Mouse (Mus musculus) megakaryocyte, adult 5-6 weeks (primary cell): ENCODE results near the gene Olfr1368. TPM values are rescaled to one million over a fixed set of nuclear protein-coding genes. Genes with fewer than 3 reads are reported as not detected.
A peak's percentile ranks its signal among the peaks of the same experiment; 100 is the strongest.

Experiments
- ATAC-seq: 2 replicates; pipeline ENCODE4 v1.8.0; 2016; ENCODE audit warnings: mild to moderate bottlenecking, inconsistent platforms; ENCODE audit not compliant: poor library complexity, severe bottlenecking
- total RNA-seq, 2 experiments: library from RNA; stranded (forward) in 1 of 2; stranded (reverse) in 1 of 2; fragments of 153-499, 151-499 nt in 1 of 2; fragments of 221-1000, 200-1000 nt in 1 of 2; gene quantifications; 2 replicates each; pipeline versions ENCODE4 v1.2.3 to v1.2.4; 2015 to 2017

Olfr1368 gene
- not detected in 2 replicates for total RNA-seq (2015)
- total RNA-seq (2017) = not detected in 2 replicates

DNA sequence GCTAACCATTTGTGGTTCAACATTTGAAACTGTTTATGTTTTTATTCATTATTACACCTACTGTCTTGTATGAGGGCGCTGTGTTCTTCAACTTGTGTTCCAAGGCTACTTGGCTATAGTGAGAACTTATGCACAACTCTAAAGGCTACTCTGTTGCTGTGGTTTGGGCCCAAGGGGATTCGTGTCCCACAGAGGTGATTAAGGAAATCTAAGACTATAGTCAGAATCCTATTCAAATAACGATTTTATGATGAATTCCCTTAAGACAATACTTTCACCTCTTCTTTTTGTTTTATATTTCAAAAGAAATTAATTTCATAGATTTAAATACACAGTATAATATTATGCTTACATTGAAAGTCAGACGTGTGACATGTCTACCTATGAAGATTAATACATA lies at the start of gene Olfr1368:
Gene Olfr1368 (minus strand): TSS at position 101 of the 400 bp plus-strand sequence.
- no peak for ATAC-seq

DNA sequence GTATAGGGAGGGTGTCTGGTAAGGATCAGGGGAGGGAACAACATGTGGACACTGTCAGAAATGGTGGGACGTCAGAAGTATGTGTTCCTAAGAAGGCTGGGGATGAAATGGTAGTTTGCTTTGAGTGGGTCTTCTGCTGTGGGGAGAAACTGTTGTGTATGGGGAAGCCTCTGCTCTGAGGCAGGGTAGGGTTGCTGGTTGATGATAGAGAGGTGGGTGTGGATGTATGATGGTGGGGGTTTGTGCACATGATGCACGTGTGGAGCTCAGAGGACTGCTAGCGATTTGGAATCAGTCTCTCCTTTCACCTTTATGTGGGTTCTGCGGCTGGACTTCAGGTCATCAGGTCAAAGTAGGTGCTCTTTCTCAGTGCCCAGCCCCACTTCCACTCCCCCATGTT lies 39.9 kb upstream of the Olfr1368 start:
- no peak for ATAC-seq

GRCm38 (mm10) chr13:21183661-21184060 lies 38.0 kb upstream of the Olfr1368 start:
- no peak for ATAC-seq

GRCm38 (mm10) chr13:21183066-21183465 lies 37.4 kb upstream of the Olfr1368 start:
- no peak for ATAC-seq

GRCm38 (mm10) chr13:21181996-21182395 lies 36.3 kb upstream of the Olfr1368 start:
- no peak for ATAC-seq

- ATAC-seq = peak; percentile 51
These were observed 35.2 kb upstream of the Olfr1368 start for GRCm38 (mm10) chr13:21180551-21181530.

- ATAC-seq = peak; percentile 82
These were observed 34.3 kb upstream of the Olfr1368 start for GRCm38 (mm10) chr13:21179724-21180550.

GRCm38 (mm10) chr13:21179367-21179723 lies 33.7 kb upstream of the Olfr1368 start, which contains the start of gene Trim27:
Gene Trim27, plus strand, starts transcription at chr13:21179445.
- peak; percentile 68 for ATAC-seq

GRCm38 (mm10) chr13:21178364-21178763 lies 32.7 kb upstream of the Olfr1368 start:
- ATAC-seq = peak; percentile 22

DNA sequence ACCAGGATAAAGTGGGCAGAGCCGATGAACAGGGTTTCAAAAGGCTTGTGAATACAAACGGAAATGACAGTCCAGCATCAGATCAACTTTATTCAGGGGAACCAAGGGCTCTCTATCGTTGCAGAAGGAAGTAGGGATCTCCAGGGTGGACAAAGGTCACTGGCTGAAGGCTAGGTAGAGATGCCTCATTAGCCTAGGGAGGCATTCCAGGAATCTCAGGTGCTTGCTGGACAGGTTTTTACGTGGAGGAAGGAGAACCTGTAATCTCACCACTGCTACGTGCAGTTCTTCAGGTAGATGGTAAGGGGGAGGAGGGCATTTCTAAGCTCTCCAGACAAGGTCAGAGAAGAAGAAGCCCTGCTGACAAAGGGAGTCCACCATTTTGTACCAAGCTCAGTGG lies 32.0 kb upstream of the Olfr1368 start:
- ATAC-seq = no peak

- no peak for ATAC-seq
These were observed 31.1 kb upstream of the Olfr1368 start for GRCm38 (mm10) chr13:21176733-21177132.

DNA sequence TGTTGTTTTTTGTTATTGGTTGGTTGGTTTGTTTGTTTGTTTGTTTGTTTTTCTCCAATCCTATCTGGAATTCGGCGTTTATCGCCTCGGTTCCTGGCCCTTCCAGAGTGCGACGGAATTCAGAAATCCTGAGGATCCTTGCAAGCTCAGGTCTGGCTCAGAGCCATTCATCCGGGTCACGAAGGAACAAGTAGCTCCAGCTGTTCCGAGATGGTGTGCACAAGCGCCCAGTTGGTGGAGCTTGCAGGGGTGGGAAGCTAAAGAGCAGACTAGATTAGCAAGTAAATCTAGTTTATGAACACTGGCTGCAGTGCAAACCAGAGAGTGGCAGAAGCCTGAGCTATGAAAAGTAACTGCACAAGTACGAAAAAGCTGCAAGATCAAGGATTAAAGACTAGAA lies 27.4 kb upstream of the Olfr1368 start:
- no peak for ATAC-seq

DNA sequence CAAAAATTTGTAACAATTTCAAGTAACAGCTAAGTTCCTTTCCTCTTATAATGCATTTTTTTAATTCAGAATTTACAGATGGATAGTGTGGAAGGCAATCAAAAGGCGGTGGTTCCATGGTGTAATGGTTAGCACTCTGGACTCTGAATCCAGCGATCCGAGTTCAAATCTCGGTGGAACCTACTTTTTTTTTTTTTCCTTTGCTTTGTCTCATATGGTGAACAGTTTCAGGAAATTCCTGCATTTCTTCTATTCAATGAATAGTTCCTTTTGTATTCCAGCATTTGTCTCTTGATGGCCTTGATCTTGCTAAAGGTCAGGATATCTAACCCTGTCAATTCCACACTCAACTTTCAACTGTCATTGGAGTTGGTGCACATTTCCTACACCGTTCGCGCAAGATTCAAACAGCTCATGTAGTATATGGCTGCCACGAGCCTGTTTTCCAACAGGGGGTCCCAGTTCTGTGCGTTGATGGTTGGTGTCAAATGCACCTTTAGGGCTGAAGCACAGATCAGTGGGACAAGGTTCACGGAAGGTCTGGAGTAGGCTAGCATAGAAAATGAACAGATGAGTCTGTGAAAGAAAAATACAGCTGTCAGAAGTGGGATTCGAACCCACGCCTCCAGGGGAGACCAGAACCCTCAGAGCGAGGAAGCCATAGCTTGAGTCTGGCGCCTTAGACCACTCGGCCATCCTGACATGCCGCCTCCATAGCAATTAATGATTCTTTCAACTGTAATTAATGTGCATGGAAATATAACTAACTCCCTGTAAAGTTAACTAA lies 26.8 kb upstream of the Olfr1368 start:
- peak; percentile 39 for ATAC-seq

- ATAC-seq = no peak
These were observed 26.0 kb upstream of the Olfr1368 start for GRCm38 (mm10) chr13:21171600-21172150.

- no peak for ATAC-seq
These were observed 25.5 kb upstream of the Olfr1368 start for GRCm38 (mm10) chr13:21171156-21171530.

GRCm38 (mm10) chr13:21170431-21171155 lies 24.9 kb upstream of the Olfr1368 start:
- no peak for ATAC-seq

- ATAC-seq = peak; percentile 65
These were observed 24.2 kb upstream of the Olfr1368 start for GRCm38 (mm10) chr13:21169657-21170430.

- ATAC-seq = no peak
These were observed 23.5 kb upstream of the Olfr1368 start for GRCm38 (mm10) chr13:21169121-21169656.
